Mouse (Mus musculus): ENCODE data around the gene Itih3. TPM values are rescaled to one million over a fixed set of nuclear protein-coding genes. Genes with fewer than 3 reads are reported as not detected.

Gene Itih3
- total RNA-seq (2021), result under 1 TPM; 0.10 to 0.25 TPM
- long read RNA-seq, experiment 1, partial matches to known transcripts, result 0 of 1 reads
- long read RNA-seq, experiment 1, other reads (novel, unspliced or antisense), result 1 of 1 reads
- long read RNA-seq, experiment 2, result 0 reads

- DNase-seq, result no peak
- no peak for TF ChIP-seq CTCF (IDR thresholded peaks at IDR 0.05)
- Histone ChIP-seq H3K27ac (no peak within 1 kb of the TSS), H3K4me3 (no peak within 1 kb of the TSS)
- intact Hi-C loops (cut with DNase I), result no loop called here
These were observed at the start of gene Itih3 for GRCm38 (mm10) chr14:30923375-30924105. Gene Itih3 (minus strand): TSS chr14:30923760.

GRCm38 (mm10) chr14:30960366-30960765, 36.8 kb upstream of the Itih3 start:
- H3K27ac ChIP-seq, result no peak overlapping the region
- DNase-seq, result no peak
- no peak for TF ChIP-seq CTCF (IDR thresholded peaks at IDR 0.05)
- H3K4me3 ChIP-seq, result no peak overlapping the region
- intact Hi-C loops (cut with DNase I), result no loop called here

- no peak for TF ChIP-seq CTCF (IDR thresholded peaks at IDR 0.05)
- H3K27ac ChIP-seq, result no peak overlapping the region
- DNase-seq, result no peak
- no peak overlapping the region for H3K4me3 ChIP-seq
- intact Hi-C loops (cut with DNase I), result no loop called here
These were observed 35.5 kb upstream of the Itih3 start for GRCm38 (mm10) chr14:30959031-30959430.

- no peak overlapping the region for H3K4me3 ChIP-seq
- no peak for TF ChIP-seq CTCF (IDR thresholded peaks at IDR 0.05)
- no peak overlapping the region for H3K27ac ChIP-seq
- DNase-seq, result no peak
- intact Hi-C loops (cut with DNase I), result no loop called here
These were observed 35.0 kb upstream of the Itih3 start for GRCm38 (mm10) chr14:30958517-30958916.

DNA sequence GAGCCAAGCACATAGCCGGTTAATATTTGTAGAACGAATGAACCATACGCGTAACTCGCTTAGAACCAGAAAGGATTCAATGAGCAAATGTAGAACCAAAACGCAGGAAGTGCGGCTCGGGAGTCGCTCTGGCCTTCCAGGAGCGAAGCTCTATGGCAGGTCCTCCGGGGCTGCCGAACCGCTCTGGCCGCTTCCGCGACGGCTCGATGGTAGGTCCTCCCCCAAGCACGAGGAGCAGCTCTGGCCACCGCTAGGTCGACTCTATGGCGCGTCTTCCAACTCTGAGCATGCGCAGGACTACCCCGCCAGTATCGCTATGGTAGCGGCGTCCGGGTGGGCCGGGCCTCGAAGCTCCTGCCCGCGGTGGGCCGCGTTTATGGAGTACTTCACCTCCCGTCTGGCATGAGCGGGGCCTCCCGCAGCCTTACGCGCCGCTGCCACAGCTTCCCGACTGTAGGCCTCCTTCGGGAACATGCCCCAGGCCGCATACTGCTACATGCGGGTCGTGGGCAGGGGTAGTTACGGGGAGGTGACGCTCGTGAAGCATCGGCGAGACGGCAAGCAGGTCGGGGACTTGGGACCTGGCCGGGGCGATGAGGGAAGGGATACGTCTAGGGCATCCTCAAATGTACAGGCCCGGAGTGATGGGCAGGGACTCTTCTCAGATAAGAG, 27.7 kb upstream of the Itih3 start, which contains the start of gene Nek4:
Gene Nek4, plus strand, starts transcription at position 224 of the 672 bp plus-strand sequence.
- TF ChIP-seq CTCF (IDR thresholded peaks at IDR 0.05), result peak; percentile 32
- intact Hi-C loops (cut with DNase I), result no loop called here
- DNase-seq, result peak; percentile 98
- peak within 1 kb of the TSS; percentile 91 for H3K27ac ChIP-seq
- H3K4me3 ChIP-seq, result peak within 1 kb of the TSS; percentile 73

DNA sequence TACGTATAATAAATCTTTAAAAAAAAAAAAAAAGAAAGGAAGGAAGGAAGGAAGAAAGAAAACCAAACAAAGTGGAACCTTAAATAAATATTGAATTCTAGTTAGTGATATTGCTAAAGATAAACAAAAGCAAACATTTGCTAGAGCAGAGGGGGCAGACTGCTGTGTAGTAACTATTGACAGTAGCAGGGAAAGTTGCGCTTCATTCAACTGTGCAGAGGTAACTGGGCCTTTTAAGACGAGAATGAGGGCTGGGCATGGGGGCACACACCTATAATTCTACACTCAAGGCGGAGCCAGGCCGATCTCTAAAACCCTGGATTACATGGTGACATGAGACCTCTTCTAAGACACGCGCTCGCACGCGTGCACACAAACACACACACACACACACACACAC, 26.4 kb upstream of the Itih3 start:
- DNase-seq, result no peak
- no peak for TF ChIP-seq CTCF (IDR thresholded peaks at IDR 0.05)
- intact Hi-C loops (cut with DNase I), result no loop called here
- H3K27ac ChIP-seq, result no peak overlapping the region
- H3K4me3 ChIP-seq, result no peak overlapping the region

- TF ChIP-seq CTCF (IDR thresholded peaks at IDR 0.05), result no peak
- intact Hi-C loops (cut with DNase I), result loop anchor here (2.0 kb wide), 1 partner anchor 78 kb away; no protein-coding TSS in a partner anchor
- DNase-seq, result no peak
- Histone ChIP-seq H3K27ac (no peak overlapping the region), H3K4me3 (no peak overlapping the region)
These were observed 21.2 kb upstream of the Itih3 start for GRCm38 (mm10) chr14:30944745-30945144.

- peak; percentile 83 for TF ChIP-seq CTCF (IDR thresholded peaks at IDR 0.05)
- peak overlapping the region; percentile 64 for H3K27ac ChIP-seq
- DNase-seq, result peak; percentile 67
- intact Hi-C loops (cut with DNase I), result loop anchor here (2.0 kb wide), 1 partner anchor 77 kb away; no protein-coding TSS in a partner anchor
- H3K4me3 ChIP-seq, result no peak overlapping the region
These were observed 20.5 kb upstream of the Itih3 start for GRCm38 (mm10) chr14:30943860-30944674.

GRCm38 (mm10) chr14:30943038-30943437, 19.5 kb upstream of the Itih3 start, which contains the start of gene Itih1:
Gene Itih1 (minus strand): TSS chr14:30943289.
- H3K27ac ChIP-seq, result peak within 1 kb of the TSS; percentile 64
- no peak within 1 kb of the TSS for H3K4me3 ChIP-seq
- DNase-seq, result no peak
- TF ChIP-seq CTCF (IDR thresholded peaks at IDR 0.05), result no peak
- intact Hi-C loops (cut with DNase I), result no loop called here

DNA sequence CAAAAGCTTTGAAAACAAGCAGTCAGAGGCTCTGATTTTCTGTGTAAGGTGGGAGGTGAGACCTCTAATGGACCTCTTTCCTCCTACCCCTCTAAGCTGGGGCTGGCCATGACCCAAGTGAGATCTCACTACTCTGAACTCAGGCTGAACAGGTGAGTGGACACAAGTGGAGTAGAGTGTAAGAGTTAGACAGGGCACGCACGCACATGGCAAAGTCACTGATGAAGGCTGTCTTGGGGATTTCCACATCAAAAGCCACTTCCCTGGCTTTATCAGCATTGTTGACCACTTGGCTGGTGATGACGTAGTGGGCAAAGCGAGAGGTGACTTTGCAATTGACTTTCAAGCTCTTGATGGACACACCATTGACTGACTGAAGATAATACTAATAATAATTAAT, 18.7 kb upstream of the Itih3 start:
- no peak for DNase-seq
- TF ChIP-seq CTCF (IDR thresholded peaks at IDR 0.05), result no peak
- H3K27ac ChIP-seq, result no peak overlapping the region
- H3K4me3 ChIP-seq, result no peak overlapping the region
- intact Hi-C loops (cut with DNase I), result no loop called here

DNA sequence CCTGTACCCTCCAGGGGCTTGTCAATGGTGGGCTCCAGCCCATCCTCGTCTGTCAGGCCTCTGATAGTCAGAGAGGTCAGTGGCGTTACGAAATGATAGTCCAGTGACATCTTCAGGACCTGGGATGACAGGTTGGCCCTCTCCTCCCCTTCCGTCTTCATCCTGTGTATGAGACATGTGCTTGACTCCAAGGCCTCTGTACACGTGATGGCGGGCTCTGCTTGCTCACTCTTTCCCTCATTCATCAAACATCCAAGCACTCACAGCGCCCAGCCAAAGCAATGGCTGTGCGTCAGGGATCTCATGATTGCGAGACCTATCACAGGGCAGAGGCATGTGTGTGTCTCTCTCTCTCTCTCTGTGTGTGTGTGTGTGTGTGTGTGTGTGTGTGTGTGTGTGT, 9.8 kb upstream of the Itih3 start:
- TF ChIP-seq CTCF (IDR thresholded peaks at IDR 0.05), result no peak
- no peak overlapping the region for H3K27ac ChIP-seq
- H3K4me3 ChIP-seq, result no peak overlapping the region
- no peak for DNase-seq
- intact Hi-C loops (cut with DNase I), result no loop called here

DNA sequence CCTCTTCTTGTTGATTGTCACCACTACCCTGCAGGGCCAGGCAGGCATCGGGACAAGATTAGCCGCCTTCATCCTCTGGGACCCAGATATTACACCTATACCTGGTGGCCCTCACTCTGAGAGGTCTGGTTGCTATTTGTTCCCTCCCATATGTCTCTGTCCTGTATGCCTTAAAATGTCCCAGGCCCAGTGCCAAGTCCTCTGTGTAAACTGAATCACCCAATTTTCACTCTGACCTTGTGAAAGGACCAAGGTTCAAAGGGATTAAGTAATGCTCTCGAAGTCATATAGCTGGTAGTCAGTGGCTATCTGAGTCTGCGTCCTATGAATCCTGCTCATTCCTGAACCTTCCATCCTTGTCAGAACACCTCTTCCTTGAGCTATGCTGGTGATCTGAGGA, 6.8 kb upstream of the Itih3 start:
- Histone ChIP-seq H3K4me3 (no peak overlapping the region), H3K27ac (no peak overlapping the region)
- intact Hi-C loops (cut with DNase I), result no loop called here
- no peak for TF ChIP-seq CTCF (IDR thresholded peaks at IDR 0.05)
- no peak for DNase-seq
